Mouse (Mus musculus) liver, adult 2 months (tissue): Measurements from ENCODE around the gene Susd6. TPM values are rescaled to one million over a fixed set of nuclear protein-coding genes. Genes with fewer than 3 reads are reported as not detected.

ENCODE experiments used
- DNase-seq: peaks from one replicate; pipeline ENCODE4 v3.0.0-alpha.2; 2011; ENCODE audit warnings: low read depth, low spot score; ENCODE audit errors: extremely low read depth
- H3K27ac ChIP-seq: fragments of 200-500 bp; replicated peaks from 2 replicates; pipeline ENCODE4 v1.5.1; 2012; ENCODE audit warnings: low read depth, mild to moderate bottlenecking, control low read depth, inconsistent platforms, low read length; ENCODE audit not compliant: insufficient read depth
- H3K27me3 ChIP-seq: fragments of 200-500 bp; 2 replicates; pipeline ENCODE4 v1.6.1; 2012; ENCODE audit warnings: mild to moderate bottlenecking, moderate library complexity, low read length, inconsistent platforms; ENCODE audit not compliant: control insufficient read depth, insufficient read depth
- H3K36me3 ChIP-seq: fragments of 200-500 bp; 2 replicates; pipeline ENCODE4 v1.6.1; 2012; ENCODE audit warnings: low read length, inconsistent platforms; ENCODE audit not compliant: control insufficient read depth, insufficient read depth
- H3K4me1 ChIP-seq: fragments of 200-500 bp; 2 replicates; pipeline ENCODE4 v1.6.1; 2011; ENCODE audit warnings: low read length; ENCODE audit not compliant: control insufficient read depth, insufficient read depth
- H3K4me3 ChIP-seq: fragments of 200-500 bp; 2 replicates; pipeline ENCODE4 v1.5.1; 2011; ENCODE audit warnings: low read depth, mild to moderate bottlenecking, control low read depth, low read length, moderate library complexity; ENCODE audit not compliant: insufficient read depth
- H3K79me2 ChIP-seq: fragments of 200-500 bp; 2 replicates; pipeline ENCODE4 v1.6.1; 2012; ENCODE audit warnings: inconsistent platforms, mild to moderate bottlenecking, low read length, moderate library complexity; ENCODE audit not compliant: control insufficient read depth, insufficient read depth
- H3K9ac ChIP-seq: fragments of 200-500 bp; 2 replicates; pipeline ENCODE4 v1.6.1; 2012; ENCODE audit warnings: low read depth, mild to moderate bottlenecking, control low read depth, inconsistent platforms, low read length
- CTCF ChIP-seq: fragments of 200-500 bp; IDR thresholded peaks from 2 replicates; pipeline ENCODE4 v1.5.1; 2011; ENCODE audit warnings: low read depth, low read length, control low read depth
- POLR2A ChIP-seq: fragments of 200-500 bp; IDR thresholded peaks from 2 replicates; pipeline ENCODE4 v1.6.1; 2011; ENCODE audit warnings: low read length, control low read depth; ENCODE audit not compliant: insufficient read depth; ENCODE audit errors: extremely low read depth
- WGBS: fragments of 180-500 bp; shearing (Covaris S2); methylation state at CpG from one replicate; pipeline ENCODE4 v1.1.7; 2018; 5-methylcytosine and 5-hydroxymethylcytosine counted together
- polyA plus RNA-seq: library from polyadenylated mRNA; depleted of rRNA; stranded (reverse); fragments of >200 nt; gene quantifications from 2 replicates; pipeline ENCODE4 v1.2.3, GENCODE M21; 2012
- total RNA-seq: library from RNA; depleted of rRNA; stranded (reverse); fragments of >200 nt; gene quantifications from 2 replicates; pipeline ENCODE4 v1.2.3, GENCODE M21; 2014

Susd6 gene
- total and polyA plus RNA-seq, 2 experiments = 20.1 to 22.3 TPM

DNA sequence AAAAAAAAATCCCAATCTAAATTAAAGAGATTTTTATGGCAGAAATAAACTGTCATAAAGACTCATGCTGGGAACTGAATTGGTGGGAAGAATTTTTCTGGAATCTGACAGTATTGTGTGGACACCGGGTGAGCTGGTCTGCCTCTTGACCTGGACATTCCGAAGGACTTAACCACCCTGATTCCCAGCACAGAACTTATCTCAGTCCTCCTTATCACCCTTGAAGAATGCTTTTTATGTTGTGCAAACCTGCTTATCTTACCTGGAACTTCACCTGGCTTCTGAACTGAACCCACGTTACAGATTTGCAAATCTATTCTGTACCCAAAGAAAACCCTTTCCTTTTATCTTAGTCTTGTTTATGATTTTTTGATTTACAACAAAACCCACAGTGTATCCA, 8.1 kb upstream of the Susd6 start:
- Histone ChIP-seq H3K79me2 (no peaks in the 10 kb centered on the region), H3K36me3 (no peaks in the 10 kb centered on the region), H3K4me1 (no peaks in the 10 kb centered on the region), H3K4me3 (no peak overlapping the region), H3K9ac (no peak overlapping the region), H3K27ac (no peak overlapping the region), H3K27me3 (no peaks in the 10 kb centered on the region)
- 81% methylated on average over 3 of the region's 3 CpGs for WGBS
- TF ChIP-seq CTCF (no peak), POLR2A (no peak)
- DNase-seq = no peak

DNA sequence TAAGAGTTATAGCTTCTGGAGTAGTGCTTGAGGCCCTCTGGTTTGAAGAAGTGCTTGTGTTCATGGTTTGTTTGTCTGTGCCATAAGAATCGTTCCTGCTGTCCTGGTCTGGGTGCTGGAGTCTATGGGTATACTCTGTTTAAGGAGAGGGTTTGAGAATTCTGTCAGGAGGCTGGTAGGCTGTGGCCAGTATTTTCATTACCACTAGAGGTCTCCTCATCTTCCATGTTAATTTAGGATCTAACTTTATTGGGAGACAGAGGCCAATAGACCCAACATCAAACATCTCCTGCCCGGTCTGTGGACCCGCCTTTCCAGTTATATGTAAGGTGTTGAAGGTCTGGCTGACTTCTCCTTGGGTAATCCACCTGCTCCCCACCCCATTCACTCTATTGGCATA, 7.4 kb upstream of the Susd6 start:
- H3K79me2 ChIP-seq = no peaks in the 10 kb centered on the region
- H3K27ac ChIP-seq = no peak overlapping the region
- no peak overlapping the region for H3K9ac ChIP-seq
- no peaks in the 10 kb centered on the region for H3K36me3 ChIP-seq
- H3K4me1 ChIP-seq = no peaks in the 10 kb centered on the region
- peak; percentile 29; the same call in 1 of the 2 replicates for TF ChIP-seq CTCF
- no peak for TF ChIP-seq POLR2A
- 30% methylated on average over 3 of the region's 3 CpGs for WGBS
- DNase-seq = no peak
- H3K4me3 ChIP-seq = no peak overlapping the region
- H3K27me3 ChIP-seq = no peaks in the 10 kb centered on the region

DNA sequence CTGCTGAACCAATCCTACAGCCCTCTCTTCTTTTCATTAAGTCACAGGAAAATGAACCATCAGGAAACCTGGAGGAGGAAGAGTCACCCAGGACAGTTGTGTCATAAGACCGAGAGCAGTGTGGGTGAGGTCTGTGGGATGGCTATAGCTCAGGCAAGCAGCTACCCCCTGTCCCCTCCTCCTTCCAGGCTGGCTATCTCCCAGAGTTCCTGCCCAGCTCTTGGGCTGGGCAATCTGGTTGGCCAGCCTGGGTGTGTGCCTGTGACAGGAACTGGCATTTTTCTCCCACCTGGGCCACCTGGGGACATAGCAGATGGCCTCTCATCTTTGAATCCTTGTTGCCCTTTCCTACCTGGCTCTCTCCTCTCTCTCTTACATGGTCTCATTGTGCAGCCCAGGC, 6.4 kb upstream of the Susd6 start:
- WGBS = 100% methylated on average over 1 of the region's 1 CpGs
- TF ChIP-seq CTCF (no peak), POLR2A (no peak)
- H3K9ac ChIP-seq = no peak overlapping the region
- DNase-seq = no peak
- H3K4me3 ChIP-seq = no peak overlapping the region
- H3K4me1 ChIP-seq = no peaks in the 10 kb centered on the region
- no peaks in the 10 kb centered on the region for H3K36me3 ChIP-seq
- no peak overlapping the region for H3K27ac ChIP-seq
- no peaks in the 10 kb centered on the region for H3K27me3 ChIP-seq
- H3K79me2 ChIP-seq = no peaks in the 10 kb centered on the region

DNA sequence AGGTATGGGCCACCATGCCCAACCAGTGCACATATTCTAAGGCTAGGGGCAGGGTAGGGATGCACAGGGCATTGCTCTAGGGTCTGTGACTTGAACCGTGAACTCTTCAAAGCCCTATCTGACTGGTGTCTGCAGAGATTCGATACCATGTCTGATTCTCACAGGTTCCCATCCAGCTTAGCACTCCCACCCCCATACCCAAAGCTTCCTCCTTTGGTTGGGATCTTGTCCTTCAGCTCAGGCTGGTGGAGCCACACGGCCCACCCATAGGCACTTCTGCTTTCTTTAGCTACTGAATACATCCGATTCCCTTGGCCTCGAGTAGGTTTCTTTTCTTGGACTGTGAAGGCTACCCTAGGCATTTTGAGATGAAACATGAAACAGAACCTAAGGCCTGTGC, 5.3 kb upstream of the Susd6 start:
- H3K79me2 ChIP-seq = no peaks in the 10 kb centered on the region
- TF ChIP-seq POLR2A (no peak), CTCF (no peak)
- no peak overlapping the region for H3K4me3 ChIP-seq
- WGBS = 87% methylated on average over 5 of the region's 5 CpGs
- no peak for DNase-seq
- H3K4me1 ChIP-seq = peaks cover 3% of the 10 kb centered on the region; the same call in 1 of the 2 replicates
- H3K27me3 ChIP-seq = no peaks in the 10 kb centered on the region
- no peak overlapping the region for H3K27ac ChIP-seq
- H3K36me3 ChIP-seq = no peaks in the 10 kb centered on the region
- H3K9ac ChIP-seq = no peak overlapping the region

DNA sequence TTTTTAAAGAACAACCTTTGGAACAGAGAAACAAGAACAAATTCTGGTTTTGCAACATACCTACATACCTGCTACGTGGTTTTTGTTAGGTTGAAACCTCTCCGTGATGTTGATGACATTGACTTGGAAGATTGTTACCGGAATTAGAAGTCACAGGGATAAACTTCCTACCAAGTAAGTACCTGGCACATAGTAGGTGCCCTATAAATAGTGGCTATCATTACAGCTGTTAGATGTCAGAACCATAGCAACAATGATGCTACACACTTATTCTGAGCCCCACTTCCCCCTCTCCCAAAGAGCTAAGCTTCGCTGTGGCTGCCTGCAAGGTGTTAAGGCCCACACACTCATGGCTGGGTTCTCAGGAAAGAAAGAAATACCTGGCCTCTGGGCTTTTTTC, 4.7 kb upstream of the Susd6 start:
- WGBS = 66% methylated on average over 4 of the region's 4 CpGs
- no peaks in the 10 kb centered on the region for H3K27me3 ChIP-seq
- no peak overlapping the region for H3K4me3 ChIP-seq
- no peak overlapping the region for H3K9ac ChIP-seq
- no peak overlapping the region for H3K27ac ChIP-seq
- H3K36me3 ChIP-seq = no peaks in the 10 kb centered on the region
- no peak for DNase-seq
- no peak for TF ChIP-seq POLR2A
- peaks cover 2% of the 10 kb centered on the region for H3K79me2 ChIP-seq
- H3K4me1 ChIP-seq = peaks cover 3% of the 10 kb centered on the region; the same call in 1 of the 2 replicates

DNA sequence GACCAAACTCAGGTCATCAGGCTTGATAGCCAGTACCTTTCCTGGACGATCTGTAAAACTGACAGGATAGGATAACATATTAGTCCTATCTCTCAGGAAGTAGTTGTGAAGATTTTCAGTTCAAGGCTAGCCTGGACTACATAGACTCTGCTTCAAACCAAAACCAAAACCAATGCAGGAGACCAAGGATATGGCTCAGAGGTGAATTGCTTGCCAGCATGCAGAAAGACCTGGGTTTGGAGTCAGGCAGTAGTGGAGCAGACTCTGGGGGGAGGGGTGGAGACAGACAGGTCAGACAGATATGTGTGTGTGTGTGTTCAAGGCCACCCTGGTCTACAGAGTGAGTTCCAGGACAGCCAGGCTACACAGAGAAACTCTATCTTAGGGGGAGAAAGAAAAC, 3.7 kb upstream of the Susd6 start:
- WGBS = 73% methylated on average over 1 of the region's 1 CpGs
- no peaks in the 10 kb centered on the region for H3K36me3 ChIP-seq
- H3K9ac ChIP-seq = no peak overlapping the region
- DNase-seq = no peak
- no peak overlapping the region for H3K4me3 ChIP-seq
- H3K4me1 ChIP-seq = peaks cover 3% of the 10 kb centered on the region; the same call in 1 of the 2 replicates
- H3K79me2 ChIP-seq = peaks cover 6% of the 10 kb centered on the region
- TF ChIP-seq CTCF (no peak), POLR2A (no peak)
- H3K27ac ChIP-seq = no peak overlapping the region
- no peaks in the 10 kb centered on the region for H3K27me3 ChIP-seq
